Mouse (Mus musculus) frontal cortex, postnatal 36 days (tissue): ENCODE results near the gene Exph5.

Experiments
- DNase-seq, 2 experiments: peaks; one replicate each; pipeline ENCODE4 v3.0.0; 2022; ENCODE audit warnings: low spot score in 2 of 2

Gene Exph5

GRCm38 (mm10) chr9:53301269-53301720, at the start of gene Exph5:
TSS of gene Exph5 (plus strand) at chr9:53301670.
- DNase-seq = peak; percentile 28 to 71

GRCm38 (mm10) chr9:53254368-53254767, 47.1 kb upstream of the Exph5 start:
- DNase-seq = peak; percentile 75 to 82

- peak in 1 of 2 experiments; percentile 56 for DNase-seq
Measured at GRCm38 (mm10) chr9:53256690-53257305, 44.7 kb upstream of the Exph5 start.

- DNase-seq = peak in 1 of 2 experiments; percentile 41
Measured at GRCm38 (mm10) chr9:53257772-53258171, 43.7 kb upstream of the Exph5 start.

GRCm38 (mm10) chr9:53258199-53258598, 43.3 kb upstream of the Exph5 start:
- no peak for DNase-seq

- no peak for DNase-seq
Measured at GRCm38 (mm10) chr9:53264387-53264786, 37.1 kb upstream of the Exph5 start.

GRCm38 (mm10) chr9:53265589-53265988, 35.9 kb upstream of the Exph5 start:
- no peak for DNase-seq

- DNase-seq = no peak
Measured at GRCm38 (mm10) chr9:53268036-53268435, 33.4 kb upstream of the Exph5 start.

GRCm38 (mm10) chr9:53268731-53269465, 32.6 kb upstream of the Exph5 start:
- DNase-seq = no peak

- no peak for DNase-seq
Measured at GRCm38 (mm10) chr9:53269466-53269755, 32.1 kb upstream of the Exph5 start.

GRCm38 (mm10) chr9:53271281-53272022, 30.0 kb upstream of the Exph5 start:
- no peak for DNase-seq

GRCm38 (mm10) chr9:53272207-53272606, 29.3 kb upstream of the Exph5 start:
- no peak for DNase-seq

- no peak for DNase-seq
Measured at GRCm38 (mm10) chr9:53272714-53273113, 28.8 kb upstream of the Exph5 start.

- no peak for DNase-seq
Measured at GRCm38 (mm10) chr9:53276381-53276780, 25.1 kb upstream of the Exph5 start.

- no peak for DNase-seq
Measured at GRCm38 (mm10) chr9:53278997-53279396, 22.5 kb upstream of the Exph5 start.

- DNase-seq = no peak
Measured at GRCm38 (mm10) chr9:53286793-53287192, 14.7 kb upstream of the Exph5 start.

GRCm38 (mm10) chr9:53290006-53290405, 11.5 kb upstream of the Exph5 start:
- no peak for DNase-seq

- DNase-seq = no peak
Measured at GRCm38 (mm10) chr9:53292833-53293232, 8.6 kb upstream of the Exph5 start.

GRCm38 (mm10) chr9:53301801-53302311, 386 bp downstream of the Exph5 start:
- DNase-seq = peak; percentile 31 to 34

GRCm38 (mm10) chr9:53302415-53302814, 945 bp downstream of the Exph5 start:
- peak in 1 of 2 experiments; percentile 41 for DNase-seq

GRCm38 (mm10) chr9:53307904-53308303, 6.4 kb downstream of the Exph5 start:
- peak in 1 of 2 experiments; percentile 14 for DNase-seq

- DNase-seq = no peak
Measured at GRCm38 (mm10) chr9:53312981-53313380, 11.5 kb downstream of the Exph5 start.
